ENCODE assay signal across 17 mouse cellular contexts in the genomic region with DNA sequence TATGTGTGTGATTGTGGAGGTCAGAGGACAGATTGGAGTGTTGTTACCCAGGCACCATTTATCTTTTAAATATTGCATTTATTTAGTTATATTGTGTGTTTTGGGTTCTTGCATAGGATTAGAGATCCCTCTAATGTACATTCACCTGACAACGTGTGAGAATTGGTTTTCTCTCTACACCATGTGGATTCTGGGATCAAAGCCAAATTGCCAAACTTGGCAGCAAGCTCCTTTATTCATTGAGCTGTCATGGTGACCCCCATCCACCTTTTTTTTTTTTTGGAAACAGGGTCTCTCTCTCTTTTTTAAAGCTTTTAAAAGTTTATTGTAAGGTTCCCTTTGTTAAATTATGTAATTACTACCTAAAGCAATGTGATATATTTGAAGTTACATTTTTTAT. TPM values are rescaled to one million over a fixed set of nuclear protein-coding genes. Genes with fewer than 3 reads are reported as not detected.
"Had no signal": no experiment of that assay in that cellular context is flagged by ENCODE, and none has a peak within 500 bp of the region (broad histone marks: within the 10 kb centered on the region; RNA-seq: fewer than 3 reads in every experiment).

No protein-coding gene starts in this region.

- ATAC-seq: liver, postnatal 0 days; midbrain, embryonic 16.5 days had no signal

- H3K27me3 ChIP-seq: limb, embryonic 13.5 days; liver, embryonic 13.5 days; stomach, embryonic 15.5 days had no signal

- H3K27ac ChIP-seq: limb, embryonic 13.5 days; liver, embryonic 13.5 days; stomach, embryonic 15.5 days had no signal

- H3K9me3 ChIP-seq: limb, embryonic 13.5 days; liver, embryonic 13.5 days; stomach, embryonic 15.5 days had no signal

- H3K36me3 ChIP-seq: limb, embryonic 13.5 days; liver, embryonic 13.5 days; stomach, embryonic 15.5 days had no signal

- H3K4me1 ChIP-seq: limb, embryonic 13.5 days; stomach, embryonic 15.5 days had no signal

- H3K4me2 ChIP-seq: limb, embryonic 13.5 days; liver, embryonic 13.5 days; stomach, embryonic 15.5 days had no signal

- DNase-seq: kidney, adult 8-10 months; kidney, postnatal 25 days; liver, embryonic 13.5 days; liver, postnatal 0 days; lung, postnatal 36 days; right cerebral cortex, postnatal 14 days; thymus, postnatal 36 days had no signal

- H3K4me3 ChIP-seq: limb, embryonic 13.5 days; liver, embryonic 13.5 days; stomach, embryonic 15.5 days had no signal

- H3K9ac ChIP-seq: limb, embryonic 13.5 days; liver, embryonic 13.5 days; liver, postnatal 0 days; stomach, embryonic 15.5 days had no signal

RNA-seq across cellular contexts. Expression of gene Clec4g, which starts 0.6 kb away (rescaled TPM):
- total RNA-seq: layer of hippocampus, postnatal 25 days; left cerebral cortex, postnatal 25 days; megakaryocyte progenitor cell, adult 5-6 weeks had no signal
- polyA plus RNA-seq: limb, embryonic 13.5 days; midbrain, embryonic 16.5 days; neural tube, embryonic 14.5 days had no signal

RNA-seq across cellular contexts. Expression of gene Fcer2a, which starts 27.1 kb away (rescaled TPM):
- total RNA-seq: layer of hippocampus, postnatal 25 days; left cerebral cortex, adult 8-10 months; left cerebral cortex, postnatal 25 days; megakaryocyte progenitor cell, adult 5-6 weeks had no signal
- polyA plus RNA-seq: kidney, embryonic 16.5 days; liver, embryonic 13.5 days had no signal

RNA-seq across cellular contexts. Expression of gene Cd209a, which starts 27.7 kb away (rescaled TPM):
- total RNA-seq: layer of hippocampus, postnatal 25 days had no signal
- polyA plus RNA-seq: kidney, embryonic 16.5 days; midbrain, embryonic 16.5 days; neural tube, embryonic 14.5 days; testis, adult 2 months had no signal
